Mouse (Mus musculus): Measurements from ENCODE around the gene Plxnb1. TPM values are rescaled to one million over a fixed set of nuclear protein-coding genes. Genes with fewer than 3 reads are reported as not detected.

Gene Plxnb1
- polyA plus RNA-seq, 1 experiment from 2014 or later: 20.7 TPM

GRCm38 (mm10) chr9:109055271-109056030, 39.7 kb upstream of the Plxnb1 start:
- peak overlapping the region; percentile 32 for H3K4me3 ChIP-seq
- no peak for ATAC-seq (replicated peaks)
- H3K36me3 ChIP-seq: peaks cover 25% of the 10 kb centered on the region
- H3K9me3 ChIP-seq: no peaks in the 10 kb centered on the region
- H3K4me2 ChIP-seq (replicated peaks): peak overlapping the region; percentile 38
- no peaks in the 10 kb centered on the region for H3K27me3 ChIP-seq
- peak overlapping the region; percentile 53; the same call in 1 of the 2 replicates for H3K27ac ChIP-seq (replicated peaks)
- H3K9ac ChIP-seq (replicated peaks): peak overlapping the region; percentile 14; the same call in 1 of the 2 replicates
- WGBS: 89% methylated on average over 12 of the region's 12 CpGs
- H3K4me1 ChIP-seq: peaks cover 22% of the 10 kb centered on the region

- Histone ChIP-seq H3K36me3 (peaks cover 27% of the 10 kb centered on the region), H3K4me2 (replicated peaks) (no peak overlapping the region), H3K27ac (replicated peaks) (no peak overlapping the region), H3K4me3 (no peak overlapping the region), H3K9me3 (no peaks in the 10 kb centered on the region), H3K9ac (replicated peaks) (no peak overlapping the region), H3K4me1 (peaks cover 22% of the 10 kb centered on the region), H3K27me3 (no peaks in the 10 kb centered on the region)
- WGBS: 93% methylated on average over 17 of the region's 17 CpGs
- no peak for ATAC-seq (replicated peaks)
Measured at GRCm38 (mm10) chr9:109056081-109056690, 39.0 kb upstream of the Plxnb1 start.

GRCm38 (mm10) chr9:109056916-109057315, 38.3 kb upstream of the Plxnb1 start:
- Histone ChIP-seq H3K27me3 (no peaks in the 10 kb centered on the region), H3K4me2 (replicated peaks) (no peak overlapping the region), H3K4me3 (no peak overlapping the region), H3K4me1 (peaks cover 22% of the 10 kb centered on the region), H3K9ac (replicated peaks) (no peak overlapping the region), H3K27ac (replicated peaks) (no peak overlapping the region), H3K36me3 (peaks cover 30% of the 10 kb centered on the region), H3K9me3 (no peaks in the 10 kb centered on the region)
- ATAC-seq (replicated peaks): no peak
- 89% methylated on average over 4 of the region's 4 CpGs for WGBS

- H3K36me3 ChIP-seq: peaks cover 35% of the 10 kb centered on the region
- no peaks in the 10 kb centered on the region for H3K27me3 ChIP-seq
- no peak overlapping the region for H3K9ac ChIP-seq (replicated peaks)
- WGBS: 82% methylated on average over 5 of the region's 5 CpGs
- H3K27ac ChIP-seq (replicated peaks): no peak overlapping the region
- peaks cover 22% of the 10 kb centered on the region for H3K4me1 ChIP-seq
- H3K4me3 ChIP-seq: no peak overlapping the region
- no peaks in the 10 kb centered on the region for H3K9me3 ChIP-seq
- no peak overlapping the region for H3K4me2 ChIP-seq (replicated peaks)
- ATAC-seq (replicated peaks): no peak
Measured at GRCm38 (mm10) chr9:109057543-109057942, 37.6 kb upstream of the Plxnb1 start.

- no peak overlapping the region for H3K4me2 ChIP-seq (replicated peaks)
- H3K4me1 ChIP-seq: peaks cover 22% of the 10 kb centered on the region
- H3K27me3 ChIP-seq: no peaks in the 10 kb centered on the region
- H3K9me3 ChIP-seq: no peaks in the 10 kb centered on the region
- ATAC-seq (replicated peaks): no peak
- no peak overlapping the region; the same call in 1 of the 2 replicates for H3K27ac ChIP-seq (replicated peaks)
- 94% methylated on average over 19 of the region's 19 CpGs for WGBS
- H3K4me3 ChIP-seq: no peak overlapping the region
- peaks cover 41% of the 10 kb centered on the region for H3K36me3 ChIP-seq
- H3K9ac ChIP-seq (replicated peaks): 0 out of 2 replicates have a peak overlapping the region, but pooled peaks have one; percentile 56
Measured at GRCm38 (mm10) chr9:109058006-109058765, 37.0 kb upstream of the Plxnb1 start.

- H3K36me3 ChIP-seq: peaks cover 52% of the 10 kb centered on the region
- 25% methylated on average over 15 of the region's 15 CpGs for WGBS
Measured at GRCm38 (mm10) chr9:109059136-109059903, 35.9 kb upstream of the Plxnb1 start, which contains the start of gene Trex1. TSS of gene Trex1 (minus strand) at chr9:109059734.

GRCm38 (mm10) chr9:109060184-109060897, 34.8 kb upstream of the Plxnb1 start:
- WGBS: 89% methylated on average over 16 of the region's 16 CpGs
- no peaks in the 10 kb centered on the region for H3K9me3 ChIP-seq
- ATAC-seq (replicated peaks): peak; percentile 20; the same call in 1 of the 2 replicates
- no peaks in the 10 kb centered on the region for H3K27me3 ChIP-seq
- H3K4me3 ChIP-seq: no peak overlapping the region
- H3K4me1 ChIP-seq: peaks cover 13% of the 10 kb centered on the region
- H3K4me2 ChIP-seq (replicated peaks): no peak overlapping the region
- H3K36me3 ChIP-seq: peaks cover 62% of the 10 kb centered on the region
- no peak overlapping the region for H3K27ac ChIP-seq (replicated peaks)
- no peak overlapping the region for H3K9ac ChIP-seq (replicated peaks)

More at GRCm38 (mm10) chr9:109059136-109059903, 35.9 kb upstream of the Plxnb1 start, which contains the start of gene Trex1:
- Histone ChIP-seq H3K4me3 (peak within 1 kb of the TSS; percentile 38), H3K4me1 (peaks cover 20% of the 10 kb centered on the region), H3K9ac (replicated peaks) (peak within 1 kb of the TSS; percentile 56), H3K9me3 (no peaks in the 10 kb centered on the region), H3K27me3 (no peaks in the 10 kb centered on the region), H3K27ac (replicated peaks) (peak within 1 kb of the TSS; percentile 78), H3K4me2 (replicated peaks) (peak within 1 kb of the TSS; percentile 50)
- peak; percentile 70 for ATAC-seq (replicated peaks)

- WGBS: 91% methylated on average over 5 of the region's 5 CpGs
- Histone ChIP-seq H3K9me3 (no peaks in the 10 kb centered on the region), H3K27ac (replicated peaks) (no peak overlapping the region), H3K27me3 (no peaks in the 10 kb centered on the region), H3K4me3 (no peak overlapping the region), H3K9ac (replicated peaks) (no peak overlapping the region), H3K4me2 (replicated peaks) (no peak overlapping the region), H3K36me3 (peaks cover 68% of the 10 kb centered on the region), H3K4me1 (peaks cover 10% of the 10 kb centered on the region)
- no peak for ATAC-seq (replicated peaks)
Measured at GRCm38 (mm10) chr9:109060898-109061295, 34.3 kb upstream of the Plxnb1 start.

GRCm38 (mm10) chr9:109068095-109068735, 27.0 kb upstream of the Plxnb1 start:
- H3K36me3 ChIP-seq: peaks cover 81% of the 10 kb centered on the region

GRCm38 (mm10) chr9:109073661-109074573, 21.3 kb upstream of the Plxnb1 start, which contains the start of gene Atrip:
TSS of gene Atrip (minus strand) at chr9:109074124.
- Histone ChIP-seq H3K36me3 (peaks cover 33% of the 10 kb centered on the region), H3K4me2 (replicated peaks) (peak within 1 kb of the TSS; percentile 94), H3K9me3 (no peaks in the 10 kb centered on the region), H3K27ac (replicated peaks) (peak within 1 kb of the TSS; percentile 84), H3K9ac (replicated peaks) (peak within 1 kb of the TSS; percentile 86), H3K4me3 (peak within 1 kb of the TSS; percentile 79), H3K4me1 (peaks cover 20% of the 10 kb centered on the region), H3K27me3 (no peaks in the 10 kb centered on the region)
- under 1% methylated on average over 57 of the region's 57 CpGs for WGBS
- ATAC-seq (replicated peaks): peak; percentile 99

More at GRCm38 (mm10) chr9:109068095-109068735, 27.0 kb upstream of the Plxnb1 start:
- H3K4me3 ChIP-seq: no peak overlapping the region
- no peak overlapping the region for H3K9ac ChIP-seq (replicated peaks)
- H3K27me3 ChIP-seq: no peaks in the 10 kb centered on the region
- no peak overlapping the region for H3K4me2 ChIP-seq (replicated peaks)
- WGBS: 98% methylated on average over 3 of the region's 3 CpGs
- H3K4me1 ChIP-seq: peaks cover 10% of the 10 kb centered on the region
- ATAC-seq (replicated peaks): no peak
- no peak overlapping the region for H3K27ac ChIP-seq (replicated peaks)
- H3K9me3 ChIP-seq: no peaks in the 10 kb centered on the region
